Mouse (Mus musculus): Measurements from ENCODE around the gene 5730522E02Rik. TPM values are rescaled to one million over a fixed set of nuclear protein-coding genes. Genes with fewer than 3 reads are reported as not detected.
A peak's percentile ranks its signal among the peaks of the same experiment; 100 is the strongest.

Gene 5730522E02Rik
- total RNA-seq, 2 experiments from 2014 or later, result 10.9 to 16.8 TPM

- DNase-seq (ENCODE audit: low spot score in 2 of 2), result no peak
These were observed 361.5 kb downstream of the 5730522E02Rik start for GRCm38 (mm10) chr11:25848824-25849644.

- DNase-seq (ENCODE audit: low spot score in 2 of 2), result no peak
These were observed 372.1 kb downstream of the 5730522E02Rik start for GRCm38 (mm10) chr11:25838451-25838850.

GRCm38 (mm10) chr11:25819789-25820188 is 390.8 kb downstream of the 5730522E02Rik start:
- DNase-seq (ENCODE audit: low spot score in 2 of 2), result no peak

- no peak for DNase-seq (ENCODE audit: low spot score in 2 of 2)
These were observed 397.1 kb downstream of the 5730522E02Rik start for GRCm38 (mm10) chr11:25813446-25813845.

GRCm38 (mm10) chr11:25787691-25788090 is 422.9 kb downstream of the 5730522E02Rik start:
- DNase-seq (ENCODE audit: low spot score in 2 of 2), result no peak

GRCm38 (mm10) chr11:25772231-25772630 is 438.3 kb downstream of the 5730522E02Rik start:
- no peak for DNase-seq (ENCODE audit: low spot score in 2 of 2)

GRCm38 (mm10) chr11:25770991-25771568 is 439.5 kb downstream of the 5730522E02Rik start:
- DNase-seq (ENCODE audit: low spot score in 2 of 2), result peak in 1 of 2 experiments; percentile 21

GRCm38 (mm10) chr11:25767584-25768333 is 442.8 kb downstream of the 5730522E02Rik start:
- no peak for DNase-seq (ENCODE audit: low spot score in 2 of 2)

GRCm38 (mm10) chr11:25753156-25753899 is 457.2 kb downstream of the 5730522E02Rik start:
- peak in 1 of 2 experiments; percentile 54 for DNase-seq (ENCODE audit: low spot score in 2 of 2)

GRCm38 (mm10) chr11:25752418-25752817 is 458.1 kb downstream of the 5730522E02Rik start:
- peak in 1 of 2 experiments; percentile 22 for DNase-seq (ENCODE audit: low spot score in 2 of 2)

GRCm38 (mm10) chr11:25747098-25747862 is 463.3 kb downstream of the 5730522E02Rik start:
- DNase-seq (ENCODE audit: low spot score in 2 of 2), result no peak

GRCm38 (mm10) chr11:25743664-25744063 is 466.9 kb downstream of the 5730522E02Rik start:
- DNase-seq (ENCODE audit: low spot score in 2 of 2), result no peak

GRCm38 (mm10) chr11:25737255-25737654 is 473.3 kb downstream of the 5730522E02Rik start:
- peak in 1 of 2 experiments; percentile 29 for DNase-seq (ENCODE audit: low spot score in 2 of 2)

- DNase-seq (ENCODE audit: low spot score in 2 of 2), result no peak
These were observed 481.1 kb downstream of the 5730522E02Rik start for GRCm38 (mm10) chr11:25729476-25729875.

- DNase-seq (ENCODE audit: low spot score in 2 of 2), result peak; percentile 73 to 89
These were observed 494.9 kb downstream of the 5730522E02Rik start for GRCm38 (mm10) chr11:25715447-25716321.

GRCm38 (mm10) chr11:25710559-25710958 is 500.0 kb downstream of the 5730522E02Rik start:
- no peak for DNase-seq (ENCODE audit: low spot score in 2 of 2)

- DNase-seq (ENCODE audit: low spot score in 2 of 2), result peak; percentile 47 to 55
These were observed 500.7 kb downstream of the 5730522E02Rik start for GRCm38 (mm10) chr11:25709892-25710291.

GRCm38 (mm10) chr11:25704332-25705168 is 506.0 kb downstream of the 5730522E02Rik start:
- DNase-seq (ENCODE audit: low spot score in 2 of 2), result no peak
